8 mouse cellular contexts compared by ENCODE assay signal in the genomic region with DNA sequence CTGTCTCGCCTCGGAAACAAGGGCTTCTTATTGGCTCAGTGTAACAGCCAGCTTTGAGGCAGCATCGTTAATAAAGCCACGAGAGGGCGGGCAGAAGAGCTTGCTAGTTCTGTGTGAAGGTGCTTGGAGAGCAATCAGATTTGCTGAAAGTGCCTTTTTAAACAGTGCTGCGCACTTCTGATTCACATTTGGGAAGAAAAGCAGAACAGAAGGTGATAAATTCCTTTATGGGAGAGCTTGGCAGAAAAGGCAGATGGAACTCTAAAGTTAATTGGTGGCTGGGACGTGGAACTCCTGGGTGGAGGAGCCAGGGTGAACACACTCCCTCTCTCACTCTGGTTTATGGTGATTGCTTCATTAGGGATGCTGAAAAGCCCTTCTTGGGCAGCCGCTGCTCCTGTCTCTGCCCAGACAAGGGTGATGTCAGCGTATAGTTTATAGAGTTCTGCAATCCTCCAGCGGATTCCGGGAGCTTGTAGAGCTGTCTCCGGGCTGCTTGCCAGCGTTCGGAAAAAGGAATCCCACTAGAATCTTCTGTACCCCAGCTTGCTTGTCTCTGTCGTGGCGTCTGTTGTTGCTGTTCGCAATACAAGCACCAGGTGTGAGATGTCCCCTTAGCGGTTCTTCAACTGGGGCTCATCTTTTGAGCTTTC.
DNase-seq lines count a peak whose midpoint lies in the region; ATAC-seq lines count a peak whose summit lies in the region.

No protein-coding gene starts in this region.

- no peaks in the 10 kb centered on the region for H3K9me3 ChIP-seq in intestine, embryonic 16.5 days (ENCODE audit: control insufficient read depth, low read length)

- intact Hi-C loops in left cerebral cortex, postnatal 4 days (cut with DNase I), result loop anchor here (10.0 kb wide), 1 partner anchor 69 kb away; a partner anchor contains a TSS

- peak overlapping the region; percentile 6; the same call in 1 of the 2 replicates for H3K4me2 ChIP-seq in intestine, embryonic 16.5 days (ENCODE audit: low read depth, low read length)

- ATAC-seq in intestine, embryonic 16.5 days, result peak; percentile 88
- no peak for ATAC-seq in megakaryocyte, adult 5-6 weeks (ENCODE audit: poor library complexity, severe bottlenecking)

- H3K36me3 ChIP-seq in intestine, embryonic 16.5 days (ENCODE audit: control insufficient read depth, insufficient read depth, low read length), result no peaks in the 10 kb centered on the region

- H3K4me1 ChIP-seq in intestine, embryonic 16.5 days (ENCODE audit: control insufficient read depth, insufficient read depth, low read length), result peaks cover 9% of the 10 kb centered on the region

- H3K9ac ChIP-seq in intestine, embryonic 16.5 days (ENCODE audit: low read depth, low read length), result no peak overlapping the region

- 27% methylated on average over 18 of the region's 18 CpGs for WGBS in intestine, embryonic 16.5 days

- no peak overlapping the region; the same call in 1 of the 2 replicates for H3K4me3 ChIP-seq in intestine, embryonic 16.5 days (ENCODE audit: low read length)

- no peaks in the 10 kb centered on the region for H3K27me3 ChIP-seq in intestine, embryonic 16.5 days (replicated peaks; ENCODE audit: control insufficient read depth, insufficient read depth, low read length)

- peak overlapping the region; percentile 35 for H3K27ac ChIP-seq in intestine, embryonic 16.5 days (ENCODE audit: low read length)

- peak; percentile 24 for DNase-seq in ovary, adult 18-20 months (ENCODE audit: low spot score)
- no peak for DNase-seq in ovary, postnatal 14 days (ENCODE audit: low spot score)
- DNase-seq in frontal cortex, postnatal 36 days (ENCODE audit: low spot score in 2 of 2), result peak; percentile 58 to 62
- peak; percentile 58 for DNase-seq in left cerebral cortex, postnatal 4 days
- peak; percentile 50 to 69 for DNase-seq in right cerebral cortex, adult 2 months (ENCODE audit: low spot score in 2 of 2)
- no peak for DNase-seq in ovary, postnatal 10 days (ENCODE audit: low spot score)

Comparison
In these comparisons a context has a peak if more than half of its experiments do, and no peak if none do; other contexts are left out.
1. DNase-seq: peak in ovary, adult 18-20 months (single experiment), frontal cortex, postnatal 36 days (2 of 2), left cerebral cortex, postnatal 4 days (single experiment) and right cerebral cortex, adult 2 months (2 of 2); none in ovary, postnatal 14 days (single experiment) and ovary, postnatal 10 days (single experiment).